Mouse (Mus musculus): ENCODE measurements at regions not wholly inside any gene's neighbourhood (a gene's known extent, or its start where the extent isn't known, plus 50 kb on each side); places are given as distances from the start of the nearest gene placed in this dataset.

DNA sequence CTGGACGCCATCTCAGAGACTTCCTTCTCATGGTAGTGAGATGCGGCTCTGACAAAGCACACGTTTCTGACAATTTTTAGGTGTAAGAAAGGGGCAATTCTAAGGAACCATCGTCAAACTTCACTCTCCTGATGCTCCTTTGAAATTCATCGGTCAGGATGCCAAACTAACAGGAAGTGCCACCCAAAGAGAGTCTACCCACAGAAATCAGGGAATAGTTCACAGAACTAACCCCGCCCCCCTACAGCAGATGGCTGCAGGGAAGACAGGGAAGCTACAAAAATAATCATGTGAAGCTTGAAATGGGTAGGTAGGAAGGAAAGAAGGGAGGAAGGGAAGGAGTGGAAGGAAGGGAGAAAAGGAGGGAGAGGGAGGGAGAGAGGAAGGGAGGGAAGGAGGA, 240.1 kb upstream of the Eif4g2 start:
- TF ChIP-seq POLR2A (IDR thresholded peaks at IDR 0.05; ENCODE audit: insufficient read depth, low read depth, low read length) (no peak), EP300 (IDR thresholded peaks at IDR 0.05; ENCODE audit: insufficient read depth, low read depth, low read length) (no peak)
